Mouse (Mus musculus): Measurements from ENCODE around the gene Dpf3.

Dpf3 gene

GRCm38 (mm10) chr12:83211146-83211822 lies 276.2 kb downstream of the Dpf3 start:
- no peak for DNase-seq (ENCODE audit: low spot score)

GRCm38 (mm10) chr12:83210735-83211134 lies 276.8 kb downstream of the Dpf3 start:
- DNase-seq (ENCODE audit: low spot score) = no peak

GRCm38 (mm10) chr12:83210294-83210693 lies 277.2 kb downstream of the Dpf3 start:
- no peak for DNase-seq (ENCODE audit: low spot score)

- no peak for DNase-seq (ENCODE audit: low spot score)
Measured at GRCm38 (mm10) chr12:83209461-83209860, 278.1 kb downstream of the Dpf3 start.

GRCm38 (mm10) chr12:83208841-83209240 lies 278.7 kb downstream of the Dpf3 start:
- no peak for DNase-seq (ENCODE audit: low spot score)

GRCm38 (mm10) chr12:83208011-83208410 lies 279.5 kb downstream of the Dpf3 start:
- no peak for DNase-seq (ENCODE audit: low spot score)

GRCm38 (mm10) chr12:83207481-83207880 lies 280.0 kb downstream of the Dpf3 start:
- no peak for DNase-seq (ENCODE audit: low spot score)

GRCm38 (mm10) chr12:83206866-83207265 lies 280.6 kb downstream of the Dpf3 start:
- DNase-seq (ENCODE audit: low spot score) = no peak

GRCm38 (mm10) chr12:83204361-83204760 lies 283.2 kb downstream of the Dpf3 start:
- DNase-seq (ENCODE audit: low spot score) = no peak

GRCm38 (mm10) chr12:83201674-83202073 lies 285.8 kb downstream of the Dpf3 start:
- no peak for DNase-seq (ENCODE audit: low spot score)

- no peak for DNase-seq (ENCODE audit: low spot score)
Measured at GRCm38 (mm10) chr12:83180561-83180960, 307.0 kb downstream of the Dpf3 start.

- DNase-seq (ENCODE audit: low spot score) = no peak
Measured at GRCm38 (mm10) chr12:83179860-83180259, 307.7 kb downstream of the Dpf3 start.

GRCm38 (mm10) chr12:83178770-83179169 lies 308.7 kb downstream of the Dpf3 start:
- no peak for DNase-seq (ENCODE audit: low spot score)

- peak; percentile 43 for DNase-seq (ENCODE audit: low spot score)
Measured at GRCm38 (mm10) chr12:83169495-83170209, 317.9 kb downstream of the Dpf3 start.

GRCm38 (mm10) chr12:83168310-83168709 lies 319.2 kb downstream of the Dpf3 start:
- DNase-seq (ENCODE audit: low spot score) = peak; percentile 41

GRCm38 (mm10) chr12:83165058-83165457 lies 322.5 kb downstream of the Dpf3 start:
- DNase-seq (ENCODE audit: low spot score) = no peak

Data from layer of hippocampus, adult 9-10 months (tissue).